Mouse (Mus musculus) olfactory bulb, adult 2 months (tissue): ENCODE measurements around the gene Atg101.

Experiments
- CTCF ChIP-seq: fragments of 200-500 bp; IDR thresholded peaks from 2 replicates; pipeline ENCODE4 v1.5.1; 2012; ENCODE audit warnings: low read depth, mild to moderate bottlenecking, low read length, moderate library complexity; ENCODE audit not compliant: insufficient read depth
- POLR2A ChIP-seq: fragments of 200-500 bp; IDR thresholded peaks from 2 replicates; pipeline ENCODE4 v1.6.1; 2012; ENCODE audit warnings: mild to moderate bottlenecking, low read depth, low read length, moderate library complexity; ENCODE audit not compliant: insufficient read depth

- TF ChIP-seq CTCF (no peak), POLR2A (no peak)
Measured at GRCm38 (mm10) chr15:101234611-101235341, 49.3 kb upstream of the Atg101 start.
